Mouse (Mus musculus): ENCODE results near the gene RPS10-NUDT3.

DNA sequence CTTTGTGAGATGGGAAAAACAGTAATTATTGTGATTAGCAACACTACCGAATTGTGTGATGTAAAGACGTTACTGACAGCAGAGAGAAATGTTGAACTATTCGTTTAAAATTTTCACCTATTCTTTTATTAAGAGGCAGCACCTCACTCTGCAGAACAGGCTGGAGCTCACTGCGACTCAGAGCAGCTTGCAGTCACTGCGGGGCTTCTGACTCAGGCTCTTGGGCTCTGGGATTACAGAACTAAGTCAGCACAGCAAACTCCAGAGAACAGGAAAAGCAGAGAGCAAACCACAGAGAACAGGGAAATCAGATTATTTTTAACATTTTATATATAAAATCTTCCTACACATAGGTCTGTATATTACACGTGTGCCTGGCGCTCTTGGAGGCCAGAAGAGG, 25.4 kb downstream of the RPS10-NUDT3 start:
- TF ChIP-seq CTCF (IDR thresholded peaks at IDR 0.05; ENCODE audit: low read depth) = no peak
- TF ChIP-seq EP300 (IDR thresholded peaks at IDR 0.05; ENCODE audit: low read depth) = no peak

All from liver, postnatal 0 days (tissue).